Mouse (Mus musculus): Measurements from ENCODE around the gene Enthd1. TPM values are rescaled to one million over a fixed set of nuclear protein-coding genes. Genes with fewer than 3 reads are reported as not detected.

The Enthd1 gene
- total and polyA plus RNA-seq, 3 experiments = 0.16 TPM; not detected in 2

DNA sequence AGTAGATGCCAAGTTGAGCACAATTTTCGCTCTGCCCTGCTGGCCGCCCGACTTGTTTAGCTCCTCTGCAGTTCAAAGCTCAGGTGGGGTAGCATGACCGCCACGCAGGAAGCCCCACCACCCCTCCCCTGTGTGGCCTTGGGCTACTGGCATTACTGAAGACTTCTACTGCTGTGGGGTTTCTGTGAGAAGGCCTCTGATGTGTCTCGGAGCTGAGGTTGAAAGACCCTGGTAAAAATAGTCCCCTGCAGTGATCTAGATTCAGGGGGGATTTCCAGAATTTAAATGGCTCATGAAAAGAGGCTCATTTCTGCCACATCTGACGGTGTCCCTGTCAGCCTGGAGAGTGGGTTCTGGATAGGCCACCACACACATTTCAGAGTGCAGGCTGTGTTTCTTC is 37.5 kb upstream of the Enthd1 start:
- DNase-seq (ENCODE audit: low spot score) (no peak), ATAC-seq (ENCODE audit: extremely low read depth, insufficient number of reproducible peaks, low FRiP score, poor library complexity, severe bottlenecking) (no peak)
- H3K9me3 ChIP-seq (replicated peaks) = no peaks in the 10 kb centered on the region
- peaks cover 44% of the 10 kb centered on the region for H3K27me3 ChIP-seq (ENCODE audit: insufficient read depth, low read length)
- no peaks in the 10 kb centered on the region for H3K36me3 ChIP-seq (replicated peaks)
- no peak for TF ChIP-seq CTCF (IDR thresholded peaks at IDR 0.05; ENCODE audit: low read depth, low read length)
- no peak for TF ChIP-seq GATA1 (IDR thresholded peaks at IDR 0.05; ENCODE audit: borderline replicate concordance, low read length)
- no peak for TF ChIP-seq GATA2 (IDR thresholded peaks at IDR 0.05; ENCODE audit: borderline replicate concordance, low read depth, low read length)
- no peak for TF ChIP-seq POLR2AphosphoS5 (IDR thresholded peaks at IDR 0.05; ENCODE audit: insufficient replicate concordance, low read depth, low read length)
- TF ChIP-seq TAL1 (conservative IDR thresholded peaks at IDR 0.05; ENCODE audit: low read depth, low read length) = no peak
- no peak overlapping the region for H3K4me3 ChIP-seq (ENCODE audit: low read depth, low read length)
- H3K4me1 ChIP-seq (ENCODE audit: insufficient read depth, low read depth, low read length) = no peaks in the 10 kb centered on the region

GRCm38 (mm10) chr15:80601456-80601855 is 36.5 kb upstream of the Enthd1 start:
- DNase-seq (ENCODE audit: low spot score) = no peak
- Histone ChIP-seq H3K4me3 (ENCODE audit: low read depth, low read length) (no peak overlapping the region), H3K36me3 (replicated peaks) (no peaks in the 10 kb centered on the region), H3K9me3 (replicated peaks) (no peaks in the 10 kb centered on the region), H3K4me1 (ENCODE audit: insufficient read depth, low read depth, low read length) (no peaks in the 10 kb centered on the region), H3K27me3 (ENCODE audit: insufficient read depth, low read length) (peaks cover 44% of the 10 kb centered on the region)
- ATAC-seq (ENCODE audit: extremely low read depth, insufficient number of reproducible peaks, low FRiP score, poor library complexity, severe bottlenecking) = no peak
- no peak for TF ChIP-seq TAL1 (conservative IDR thresholded peaks at IDR 0.05; ENCODE audit: low read depth, low read length)

DNA sequence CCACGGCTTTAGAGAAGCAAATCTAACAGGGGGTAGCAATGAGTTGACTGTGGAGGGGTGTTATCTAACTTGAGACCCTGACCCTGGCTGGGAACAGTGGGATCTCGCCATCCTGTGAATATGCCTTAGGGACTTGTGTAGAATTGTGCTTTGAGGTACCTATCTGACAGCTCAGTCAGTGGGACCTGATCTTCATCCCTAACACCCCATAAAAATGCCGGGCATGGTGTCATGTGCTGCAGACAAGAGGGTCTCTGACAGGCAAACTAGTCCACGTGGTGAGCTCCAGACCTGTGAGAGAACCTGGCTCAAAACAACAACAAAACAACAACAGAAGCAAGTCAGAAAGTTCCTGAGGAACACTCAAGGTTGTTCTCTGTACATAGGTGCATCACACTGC is 34.9 kb upstream of the Enthd1 start:
- Histone ChIP-seq H3K36me3 (replicated peaks) (no peaks in the 10 kb centered on the region), H3K4me3 (ENCODE audit: low read depth, low read length) (no peak overlapping the region), H3K27me3 (ENCODE audit: insufficient read depth, low read length) (peaks cover 34% of the 10 kb centered on the region), H3K4me1 (ENCODE audit: insufficient read depth, low read depth, low read length) (no peaks in the 10 kb centered on the region), H3K9me3 (replicated peaks) (no peaks in the 10 kb centered on the region)
- DNase-seq (ENCODE audit: low spot score) (no peak), ATAC-seq (ENCODE audit: extremely low read depth, insufficient number of reproducible peaks, low FRiP score, poor library complexity, severe bottlenecking) (no peak)
- TF ChIP-seq GATA1 (IDR thresholded peaks at IDR 0.05; ENCODE audit: borderline replicate concordance, low read length) (no peak), POLR2AphosphoS5 (IDR thresholded peaks at IDR 0.05; ENCODE audit: insufficient replicate concordance, low read depth, low read length) (no peak), TAL1 (conservative IDR thresholded peaks at IDR 0.05; ENCODE audit: low read depth, low read length) (no peak), GATA2 (IDR thresholded peaks at IDR 0.05; ENCODE audit: borderline replicate concordance, low read depth, low read length) (no peak), CTCF (IDR thresholded peaks at IDR 0.05; ENCODE audit: low read depth, low read length) (no peak)

DNA sequence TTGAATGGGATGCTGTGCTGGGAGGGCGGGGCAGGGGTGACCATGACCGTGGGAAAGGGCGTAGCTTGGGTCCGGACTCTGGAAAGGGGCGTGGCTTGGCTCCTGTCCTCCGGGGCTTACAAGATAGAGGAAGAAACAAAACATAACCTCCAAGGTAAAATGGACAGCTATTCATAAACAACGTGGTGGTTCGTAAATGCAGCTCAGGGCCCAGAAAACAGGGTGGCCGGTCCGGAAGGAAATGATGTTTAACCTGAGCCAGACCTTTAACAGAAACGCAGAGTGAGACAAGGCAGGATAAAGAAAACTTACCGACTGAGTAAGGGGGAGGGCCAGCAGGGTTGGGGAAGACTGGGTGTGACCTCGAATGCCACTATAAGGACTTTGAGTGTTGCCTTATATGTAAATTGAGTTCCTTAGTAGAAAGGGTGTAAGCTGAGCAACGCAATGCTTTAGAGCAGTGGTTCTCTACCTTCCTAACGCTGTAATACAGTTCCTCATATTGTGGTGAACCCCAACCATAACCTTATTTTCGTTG is 34.3 kb upstream of the Enthd1 start:
- Histone ChIP-seq H3K4me1 (ENCODE audit: insufficient read depth, low read depth, low read length) (no peaks in the 10 kb centered on the region), H3K4me3 (ENCODE audit: low read depth, low read length) (no peak overlapping the region), H3K36me3 (replicated peaks) (no peaks in the 10 kb centered on the region), H3K9me3 (replicated peaks) (no peaks in the 10 kb centered on the region), H3K27me3 (ENCODE audit: insufficient read depth, low read length) (peaks cover 34% of the 10 kb centered on the region)
- ATAC-seq (ENCODE audit: extremely low read depth, insufficient number of reproducible peaks, low FRiP score, poor library complexity, severe bottlenecking) (no peak), DNase-seq (ENCODE audit: low spot score) (no peak)
- TF ChIP-seq TAL1 (conservative IDR thresholded peaks at IDR 0.05; ENCODE audit: low read depth, low read length) (no peak), GATA2 (IDR thresholded peaks at IDR 0.05; ENCODE audit: borderline replicate concordance, low read depth, low read length) (no peak), GATA1 (IDR thresholded peaks at IDR 0.05; ENCODE audit: borderline replicate concordance, low read length) (no peak), CTCF (IDR thresholded peaks at IDR 0.05; ENCODE audit: low read depth, low read length) (no peak), POLR2AphosphoS5 (IDR thresholded peaks at IDR 0.05; ENCODE audit: insufficient replicate concordance, low read depth, low read length) (no peak)

GRCm38 (mm10) chr15:80598750-80599149 is 33.8 kb upstream of the Enthd1 start:
- ATAC-seq (ENCODE audit: extremely low read depth, insufficient number of reproducible peaks, low FRiP score, poor library complexity, severe bottlenecking) = no peak
- Histone ChIP-seq H3K9me3 (replicated peaks) (no peaks in the 10 kb centered on the region), H3K27me3 (ENCODE audit: insufficient read depth, low read length) (peaks cover 37% of the 10 kb centered on the region), H3K36me3 (replicated peaks) (no peaks in the 10 kb centered on the region), H3K4me3 (ENCODE audit: low read depth, low read length) (no peak overlapping the region), H3K4me1 (ENCODE audit: insufficient read depth, low read depth, low read length) (no peaks in the 10 kb centered on the region)
- no peak for DNase-seq (ENCODE audit: low spot score)
- TF ChIP-seq CTCF (IDR thresholded peaks at IDR 0.05; ENCODE audit: low read depth, low read length) (no peak), GATA2 (IDR thresholded peaks at IDR 0.05; ENCODE audit: borderline replicate concordance, low read depth, low read length) (no peak), TAL1 (conservative IDR thresholded peaks at IDR 0.05; ENCODE audit: low read depth, low read length) (no peak), GATA1 (IDR thresholded peaks at IDR 0.05; ENCODE audit: borderline replicate concordance, low read length) (no peak), POLR2AphosphoS5 (IDR thresholded peaks at IDR 0.05; ENCODE audit: insufficient replicate concordance, low read depth, low read length) (no peak)

DNA sequence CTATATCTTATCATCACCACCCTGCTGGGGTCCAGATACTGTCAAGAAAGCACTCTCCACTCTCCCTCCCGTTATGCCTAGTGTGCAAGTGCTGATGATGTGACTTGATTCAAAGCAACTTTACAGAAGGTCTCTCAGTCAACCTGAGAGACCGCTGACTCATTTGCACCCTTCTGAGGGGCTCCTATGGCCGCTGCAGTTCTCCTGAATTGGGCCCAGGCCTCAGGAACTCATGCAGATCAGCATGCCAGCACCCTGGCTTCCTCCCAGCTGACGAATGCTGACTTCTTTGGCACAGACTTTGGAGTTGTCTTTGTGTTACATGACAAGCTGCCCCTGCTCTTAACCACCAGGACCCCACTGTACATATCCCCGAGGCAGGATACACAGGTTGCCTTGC is 28.9 kb upstream of the Enthd1 start:
- no peak overlapping the region for H3K4me3 ChIP-seq (ENCODE audit: low read depth, low read length)
- no peaks in the 10 kb centered on the region for H3K36me3 ChIP-seq (replicated peaks)
- no peaks in the 10 kb centered on the region for H3K4me1 ChIP-seq (ENCODE audit: insufficient read depth, low read depth, low read length)
- H3K27me3 ChIP-seq (ENCODE audit: insufficient read depth, low read length) = peaks cover 28% of the 10 kb centered on the region
- TF ChIP-seq CTCF (IDR thresholded peaks at IDR 0.05; ENCODE audit: low read depth, low read length) (no peak), GATA1 (IDR thresholded peaks at IDR 0.05; ENCODE audit: borderline replicate concordance, low read length) (no peak), GATA2 (IDR thresholded peaks at IDR 0.05; ENCODE audit: borderline replicate concordance, low read depth, low read length) (no peak), TAL1 (conservative IDR thresholded peaks at IDR 0.05; ENCODE audit: low read depth, low read length) (no peak), POLR2AphosphoS5 (IDR thresholded peaks at IDR 0.05; ENCODE audit: insufficient replicate concordance, low read depth, low read length) (no peak)
- ATAC-seq (ENCODE audit: extremely low read depth, insufficient number of reproducible peaks, low FRiP score, poor library complexity, severe bottlenecking) (no peak), DNase-seq (ENCODE audit: low spot score) (no peak)
- H3K9me3 ChIP-seq (replicated peaks) = no peaks in the 10 kb centered on the region

GRCm38 (mm10) chr15:80592737-80593136 is 27.8 kb upstream of the Enthd1 start:
- ATAC-seq (ENCODE audit: extremely low read depth, insufficient number of reproducible peaks, low FRiP score, poor library complexity, severe bottlenecking) = no peak
- Histone ChIP-seq H3K27me3 (ENCODE audit: insufficient read depth, low read length) (peaks cover 34% of the 10 kb centered on the region), H3K4me3 (ENCODE audit: low read depth, low read length) (no peak overlapping the region), H3K4me1 (ENCODE audit: insufficient read depth, low read depth, low read length) (no peaks in the 10 kb centered on the region), H3K9me3 (replicated peaks) (no peaks in the 10 kb centered on the region), H3K36me3 (replicated peaks) (no peaks in the 10 kb centered on the region)
- TF ChIP-seq POLR2AphosphoS5 (IDR thresholded peaks at IDR 0.05; ENCODE audit: insufficient replicate concordance, low read depth, low read length) (no peak), GATA1 (IDR thresholded peaks at IDR 0.05; ENCODE audit: borderline replicate concordance, low read length) (no peak), GATA2 (IDR thresholded peaks at IDR 0.05; ENCODE audit: borderline replicate concordance, low read depth, low read length) (no peak), CTCF (IDR thresholded peaks at IDR 0.05; ENCODE audit: low read depth, low read length) (no peak), TAL1 (conservative IDR thresholded peaks at IDR 0.05; ENCODE audit: low read depth, low read length) (no peak)
- DNase-seq (ENCODE audit: low spot score) = no peak
